Mouse (Mus musculus): ENCODE data around the gene Unc13c. TPM values are rescaled to one million over a fixed set of nuclear protein-coding genes. Genes with fewer than 3 reads are reported as not detected.

Gene Unc13c
- polyA plus RNA-seq (2015; fragmentation: Nextera tagmentation; extraction: Ambion mirVana) = 1.5 and 1.6 TPM in 2 replicates

DNA sequence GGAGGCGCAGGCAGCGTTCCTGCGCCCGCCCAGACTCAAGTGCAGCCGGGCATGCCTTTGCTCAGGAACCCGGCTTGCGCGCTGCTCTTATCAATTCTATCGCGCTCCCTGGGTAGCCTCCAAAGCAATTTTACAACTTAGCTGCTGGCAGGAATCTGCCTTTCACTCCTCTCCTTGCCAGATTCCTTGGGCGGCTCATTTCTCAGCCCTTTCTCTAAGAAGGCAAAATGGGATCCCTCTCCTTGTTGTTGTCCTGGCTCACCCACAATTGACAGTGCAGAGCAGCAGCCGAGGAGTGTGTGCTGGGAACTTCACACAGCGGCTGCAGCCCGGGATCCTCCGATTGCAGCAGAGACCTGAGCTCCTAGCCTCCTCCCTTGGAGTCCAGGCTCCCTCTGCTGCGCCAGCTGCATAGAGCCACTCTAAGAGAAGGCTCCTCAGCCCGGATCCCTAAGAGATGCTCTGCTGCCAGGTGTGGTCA lies at the start of gene Unc13c:
TSS of gene Unc13c (minus strand) at position 326 of the 481 bp plus-strand sequence.
- H3K4me3 ChIP-seq = peak within 1 kb of the TSS; percentile 33
- H3K27me3 ChIP-seq = no peaks in the 10 kb centered on the region
- peak; percentile 84 for ATAC-seq (replicated peaks)
- no peaks in the 10 kb centered on the region for H3K9me3 ChIP-seq
- peak within 1 kb of the TSS; percentile 25 for H3K27ac ChIP-seq (replicated peaks)
- no peaks in the 10 kb centered on the region for H3K36me3 ChIP-seq
- peak within 1 kb of the TSS; percentile 6; the same call in 1 of the 2 replicates for H3K9ac ChIP-seq (replicated peaks)
- 1% methylated on average over 17 of the region's 17 CpGs for WGBS
- peaks cover 19% of the 10 kb centered on the region for H3K4me1 ChIP-seq
- peak within 1 kb of the TSS; percentile 49 for H3K4me2 ChIP-seq (replicated peaks)

DNA sequence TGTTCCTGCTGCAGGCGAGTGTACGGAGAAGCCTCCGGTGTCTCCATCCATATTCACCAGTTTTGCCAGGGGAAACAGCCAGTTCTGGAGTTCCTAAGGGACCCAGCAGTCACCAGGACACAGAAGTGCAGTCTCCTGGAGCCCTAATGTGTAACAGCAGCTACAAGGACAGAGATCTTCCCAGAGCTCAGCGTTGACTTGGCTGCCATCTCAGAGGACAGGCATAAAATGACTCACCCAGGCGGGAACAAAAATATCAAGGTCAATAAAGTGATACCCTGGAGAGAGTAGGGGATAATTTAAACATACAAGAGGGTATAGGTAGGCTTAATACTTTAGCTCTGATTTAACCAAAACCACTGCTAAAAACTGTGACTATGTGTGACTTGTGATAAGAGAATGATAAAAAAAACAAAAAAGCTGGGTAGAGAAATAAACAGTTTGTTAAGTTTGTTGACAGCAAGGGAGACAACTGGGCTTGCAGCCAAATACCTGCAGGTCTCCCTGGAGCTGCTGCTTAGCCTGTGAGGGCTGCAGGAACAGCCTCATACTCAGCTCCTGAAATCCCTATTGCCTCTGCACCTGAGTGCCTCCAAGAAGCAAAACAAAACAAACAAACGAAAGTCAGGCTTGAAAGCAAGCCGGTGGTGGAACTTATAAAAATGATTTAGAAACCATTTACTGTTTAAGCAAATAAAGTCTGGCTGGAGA lies 39.4 kb upstream of the Unc13c start:
- no peak overlapping the region for H3K9ac ChIP-seq (replicated peaks)
- H3K4me2 ChIP-seq (replicated peaks) = no peak overlapping the region
- no peaks in the 10 kb centered on the region for H3K36me3 ChIP-seq
- H3K4me3 ChIP-seq = no peak overlapping the region
- no peak overlapping the region for H3K27ac ChIP-seq (replicated peaks)
- 71% methylated on average over 7 of the region's 7 CpGs for whole genome bisulfite sequencing
- no peaks in the 10 kb centered on the region for H3K9me3 ChIP-seq
- no peaks in the 10 kb centered on the region for H3K27me3 ChIP-seq
- ATAC-seq (replicated peaks) = no peak
- H3K4me1 ChIP-seq = no peaks in the 10 kb centered on the region

DNA sequence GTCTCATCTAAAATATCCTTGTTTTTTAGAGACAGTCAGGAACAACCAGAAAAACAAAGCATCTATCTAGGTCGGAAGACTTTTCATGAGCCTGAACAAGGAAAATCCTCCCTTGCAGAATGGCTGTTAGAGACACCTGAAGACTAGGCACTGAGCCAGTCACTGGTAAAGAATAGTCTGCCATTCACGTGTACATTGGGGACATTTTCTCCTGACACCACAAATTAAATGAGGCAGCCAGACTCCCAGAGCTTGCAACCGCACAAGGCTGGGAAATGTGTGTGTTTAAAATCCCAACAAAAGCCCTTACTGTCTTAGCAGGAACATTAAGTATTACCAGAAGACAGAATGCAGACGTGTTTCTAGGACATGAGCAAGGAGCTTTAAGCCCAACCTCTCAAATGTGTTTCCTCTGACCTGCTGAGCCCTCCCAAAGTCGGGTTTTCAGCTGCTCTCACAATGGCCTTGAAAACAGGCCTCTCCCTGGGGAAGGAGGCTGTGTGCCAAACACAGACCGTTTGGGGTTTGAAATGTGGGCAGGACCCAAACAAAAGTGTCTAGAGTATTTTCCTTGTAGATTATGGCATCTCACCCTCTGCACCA lies 33.7 kb upstream of the Unc13c start:
- Histone ChIP-seq H3K27ac (replicated peaks) (no peak overlapping the region), H3K4me3 (no peak overlapping the region), H3K27me3 (no peaks in the 10 kb centered on the region), H3K4me1 (peaks cover 9% of the 10 kb centered on the region), H3K4me2 (replicated peaks) (no peak overlapping the region), H3K36me3 (no peaks in the 10 kb centered on the region), H3K9me3 (no peaks in the 10 kb centered on the region), H3K9ac (replicated peaks) (no peak overlapping the region)
- ATAC-seq (replicated peaks) = no peak
- 9% methylated on average over 6 of the region's 6 CpGs for WGBS

DNA sequence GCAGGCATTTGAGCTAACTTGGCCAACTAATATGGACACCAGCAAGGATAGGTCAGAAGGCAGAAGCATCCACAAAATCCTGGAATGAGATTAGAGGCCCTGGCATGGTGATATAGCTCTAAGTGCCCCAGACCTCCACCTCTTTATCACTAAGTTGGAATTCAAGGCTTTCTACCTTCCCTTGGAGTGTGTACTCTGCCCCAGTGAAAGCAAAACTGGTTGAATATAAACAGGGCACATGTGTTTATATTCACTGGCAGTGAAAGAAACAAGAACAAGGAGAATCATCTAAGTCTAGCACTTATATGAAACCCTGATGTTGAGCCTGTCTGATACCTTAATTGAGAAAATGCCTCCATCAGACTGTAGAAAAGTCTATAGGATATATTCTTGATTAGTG lies 19.3 kb upstream of the Unc13c start:
- Histone ChIP-seq H3K4me2 (replicated peaks) (no peak overlapping the region), H3K27ac (replicated peaks) (no peak overlapping the region), H3K36me3 (no peaks in the 10 kb centered on the region), H3K9me3 (no peaks in the 10 kb centered on the region), H3K4me1 (no peaks in the 10 kb centered on the region), H3K9ac (replicated peaks) (no peak overlapping the region), H3K27me3 (no peaks in the 10 kb centered on the region), H3K4me3 (no peak overlapping the region)
- no peak for ATAC-seq (replicated peaks)

DNA sequence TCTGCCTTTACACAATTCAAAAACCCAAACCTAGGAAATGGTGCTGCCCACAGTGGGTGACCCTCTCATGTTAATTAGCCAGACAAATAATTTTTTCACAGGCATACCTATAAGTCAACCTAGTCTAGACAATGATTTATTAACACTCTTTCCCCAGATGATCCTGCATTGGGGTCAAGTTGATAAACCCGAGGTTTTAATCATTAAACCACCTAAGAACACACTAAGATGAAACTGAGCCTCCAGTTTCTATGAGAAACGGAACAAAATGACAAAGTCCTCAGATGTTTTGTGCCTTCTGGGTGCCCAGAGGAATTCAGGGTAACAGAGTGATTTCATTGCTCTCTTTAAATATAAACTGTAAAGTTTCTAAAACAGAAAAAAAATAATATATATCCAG lies 18.5 kb upstream of the Unc13c start:
- no peak overlapping the region for H3K4me3 ChIP-seq
- no peaks in the 10 kb centered on the region for H3K36me3 ChIP-seq
- H3K9me3 ChIP-seq = no peaks in the 10 kb centered on the region
- H3K27me3 ChIP-seq = no peaks in the 10 kb centered on the region
- H3K27ac ChIP-seq (replicated peaks) = no peak overlapping the region
- H3K4me1 ChIP-seq = no peaks in the 10 kb centered on the region
- no peak for ATAC-seq (replicated peaks)
- H3K9ac ChIP-seq (replicated peaks) = no peak overlapping the region
- 85% methylated on average over 2 of the region's 2 CpGs for WGBS
- H3K4me2 ChIP-seq (replicated peaks) = no peak overlapping the region

DNA sequence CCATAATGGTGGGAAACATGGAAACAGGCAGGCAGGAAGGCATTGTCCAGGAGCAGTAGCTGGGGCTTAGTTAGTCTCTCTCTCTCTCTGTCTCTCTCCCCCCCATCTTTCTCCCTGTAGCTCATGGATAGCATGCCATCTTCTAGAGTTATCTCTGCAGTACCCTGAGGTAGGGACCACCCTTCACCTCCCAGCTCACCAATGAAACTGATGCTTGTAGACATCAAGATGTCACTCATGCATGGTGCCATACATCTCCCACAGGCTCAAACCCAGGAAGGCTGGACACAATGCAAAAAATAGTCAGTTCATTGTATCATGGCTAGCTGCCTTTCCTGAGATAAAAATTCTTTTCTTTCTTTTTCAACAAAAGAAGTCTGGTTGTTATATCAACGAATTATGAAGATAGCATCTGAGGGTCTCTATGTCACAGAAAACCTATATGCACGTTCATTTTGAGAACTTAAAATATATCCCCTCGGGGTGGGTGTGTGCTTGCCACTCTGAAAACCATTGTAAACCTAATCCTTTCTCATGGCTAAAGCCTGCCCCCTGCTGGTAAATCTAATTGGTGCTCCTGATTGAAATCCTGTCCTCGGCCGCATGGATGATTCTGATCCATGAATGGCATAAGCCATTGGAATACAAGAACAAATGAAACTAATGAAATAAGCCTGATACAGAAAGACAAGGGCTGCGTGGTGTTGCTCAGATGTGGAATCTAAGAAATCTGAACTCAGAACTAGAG lies 14.0 kb upstream of the Unc13c start:
- Histone ChIP-seq H3K27me3 (no peaks in the 10 kb centered on the region), H3K27ac (replicated peaks) (no peak overlapping the region), H3K36me3 (no peaks in the 10 kb centered on the region), H3K4me1 (no peaks in the 10 kb centered on the region), H3K4me2 (replicated peaks) (no peak overlapping the region), H3K9ac (replicated peaks) (no peak overlapping the region), H3K9me3 (no peaks in the 10 kb centered on the region), H3K4me3 (no peak overlapping the region)
- ATAC-seq (replicated peaks) = peak; percentile 72
- WGBS = 6% methylated on average over 6 of the region's 6 CpGs

DNA sequence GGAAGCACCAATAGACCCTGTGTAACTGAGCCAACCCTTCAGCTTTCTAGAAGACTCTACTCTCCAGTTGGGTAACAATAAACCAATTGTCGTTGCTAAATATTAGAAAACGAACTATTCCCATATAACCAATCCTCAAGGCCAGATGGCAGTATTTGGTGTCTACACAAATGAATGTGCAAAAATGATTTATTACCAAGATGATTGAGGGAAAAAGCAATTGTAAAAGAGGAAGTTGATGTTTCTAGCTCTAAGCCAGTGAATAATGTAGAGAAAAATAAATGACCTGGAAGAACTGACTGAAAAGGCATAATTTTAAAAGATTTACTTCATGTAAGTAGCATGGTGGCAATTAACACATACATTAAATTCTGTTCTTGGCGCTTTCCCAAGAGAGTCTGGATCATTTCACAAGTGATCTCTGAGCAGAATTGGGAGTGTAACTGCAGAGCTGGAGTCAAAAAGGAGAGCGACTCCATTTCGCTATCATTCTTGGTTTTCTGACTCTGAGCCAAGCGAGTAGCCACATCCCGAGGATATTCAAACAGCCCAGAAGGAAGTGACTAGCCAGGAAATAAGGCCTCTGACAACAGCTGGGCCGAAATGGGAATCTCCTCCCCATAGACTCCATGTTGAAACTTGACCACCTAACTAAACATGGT lies 3.7 kb upstream of the Unc13c start:
- Histone ChIP-seq H3K36me3 (no peaks in the 10 kb centered on the region), H3K4me2 (replicated peaks) (no peak overlapping the region), H3K4me3 (no peak overlapping the region), H3K27ac (replicated peaks) (no peak overlapping the region), H3K9me3 (no peaks in the 10 kb centered on the region), H3K9ac (replicated peaks) (no peak overlapping the region), H3K4me1 (peaks cover 19% of the 10 kb centered on the region), H3K27me3 (no peaks in the 10 kb centered on the region)
- no peak for ATAC-seq (replicated peaks)
- WGBS = 80% methylated on average over 8 of the region's 8 CpGs

DNA sequence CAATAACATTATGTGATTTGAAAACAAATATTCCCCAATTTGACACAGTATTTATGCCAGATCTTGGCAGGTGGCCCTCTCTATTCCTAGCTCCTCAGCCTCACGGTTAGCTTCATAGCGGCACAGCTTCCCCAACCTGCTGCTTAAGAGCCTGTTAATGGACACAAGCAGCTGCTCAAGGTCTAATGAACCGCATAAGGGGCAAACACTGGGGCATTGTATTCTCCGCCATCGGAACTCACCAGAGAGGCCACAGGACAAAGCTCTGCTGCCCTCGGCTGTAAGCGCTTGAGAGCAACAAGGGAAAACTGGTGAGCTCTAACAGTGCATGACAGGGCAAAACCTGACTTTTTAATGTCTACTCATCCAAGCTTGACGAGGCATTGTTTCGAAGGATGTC lies 2.0 kb upstream of the Unc13c start:
- 5% methylated on average over 9 of the region's 9 CpGs for WGBS
- ATAC-seq (replicated peaks) = no peak; the same call in 1 of the 2 replicates

DNA sequence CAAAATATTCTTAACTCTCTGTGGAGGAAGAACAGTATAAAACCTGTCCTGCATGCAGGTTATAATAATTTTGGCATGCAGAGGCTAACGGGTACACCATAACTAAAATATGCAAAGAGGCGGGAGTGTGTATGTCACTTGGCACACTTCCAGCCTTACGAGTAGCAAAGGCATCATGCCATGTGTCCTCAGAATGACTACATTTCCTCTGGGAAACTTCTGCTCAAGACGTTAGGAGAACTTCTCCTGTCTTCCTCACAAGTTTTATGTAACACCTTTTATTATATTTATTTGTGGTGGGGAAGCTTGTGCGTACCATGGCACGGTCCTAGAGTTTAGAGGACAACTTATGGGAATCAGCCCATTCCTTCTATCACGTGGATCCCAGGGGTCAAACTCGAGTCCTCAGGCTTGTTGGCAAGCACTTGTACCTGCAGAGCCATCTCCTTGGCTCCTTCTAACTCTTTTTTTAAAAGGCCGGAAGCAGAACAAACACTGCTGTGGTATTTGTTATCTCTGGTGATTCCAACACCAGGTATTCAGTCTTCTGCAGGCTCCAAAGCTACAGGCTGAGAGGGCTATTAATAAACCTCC lies 3.3 kb downstream of the Unc13c start:
- Histone ChIP-seq H3K4me1 (peaks cover 10% of the 10 kb centered on the region), H3K9me3 (no peaks in the 10 kb centered on the region), H3K27ac (replicated peaks) (no peak overlapping the region), H3K36me3 (no peaks in the 10 kb centered on the region), H3K9ac (replicated peaks) (no peak overlapping the region), H3K4me3 (no peak overlapping the region), H3K27me3 (no peaks in the 10 kb centered on the region), H3K4me2 (replicated peaks) (no peak overlapping the region)
- 57% methylated on average over 9 of the region's 9 CpGs for WGBS
- ATAC-seq (replicated peaks) = no peak

More for the DNA sequence above, 2.0 kb upstream of the Unc13c start:
- Histone ChIP-seq H3K36me3 (no peaks in the 10 kb centered on the region), H3K4me3 (no peak overlapping the region), H3K27me3 (no peaks in the 10 kb centered on the region), H3K9me3 (no peaks in the 10 kb centered on the region), H3K9ac (replicated peaks) (no peak overlapping the region), H3K4me2 (replicated peaks) (no peak overlapping the region), H3K27ac (replicated peaks) (no peak overlapping the region), H3K4me1 (peaks cover 19% of the 10 kb centered on the region)

DNA sequence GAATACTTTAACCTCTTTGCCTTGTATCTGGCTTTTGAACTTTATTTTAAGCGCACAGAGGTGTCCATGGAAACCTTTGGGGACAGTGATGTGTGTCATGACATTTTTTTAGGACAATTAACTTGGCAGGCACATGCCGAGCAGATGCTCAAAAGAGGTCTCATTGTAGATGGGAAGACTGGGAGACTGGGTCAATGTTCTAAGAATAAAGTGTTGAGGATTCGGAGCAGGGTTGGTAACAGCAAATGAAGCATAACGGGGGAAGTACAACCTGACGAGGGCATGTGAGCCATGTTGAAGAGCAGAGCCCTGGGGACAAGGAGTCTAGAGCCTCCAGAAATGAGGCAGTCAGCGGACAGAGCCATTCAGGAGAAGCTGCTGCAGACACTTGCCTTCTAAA lies 6.3 kb downstream of the Unc13c start:
- 80% methylated on average over 6 of the region's 6 CpGs for WGBS
- no peaks in the 10 kb centered on the region for H3K36me3 ChIP-seq
- no peaks in the 10 kb centered on the region for H3K27me3 ChIP-seq
- no peak overlapping the region for H3K4me2 ChIP-seq (replicated peaks)
- no peak overlapping the region for H3K27ac ChIP-seq (replicated peaks)
- H3K9ac ChIP-seq (replicated peaks) = no peak overlapping the region
- no peak overlapping the region for H3K4me3 ChIP-seq
- no peaks in the 10 kb centered on the region for H3K9me3 ChIP-seq
- ATAC-seq (replicated peaks) = no peak
- H3K4me1 ChIP-seq = no peaks in the 10 kb centered on the region

DNA sequence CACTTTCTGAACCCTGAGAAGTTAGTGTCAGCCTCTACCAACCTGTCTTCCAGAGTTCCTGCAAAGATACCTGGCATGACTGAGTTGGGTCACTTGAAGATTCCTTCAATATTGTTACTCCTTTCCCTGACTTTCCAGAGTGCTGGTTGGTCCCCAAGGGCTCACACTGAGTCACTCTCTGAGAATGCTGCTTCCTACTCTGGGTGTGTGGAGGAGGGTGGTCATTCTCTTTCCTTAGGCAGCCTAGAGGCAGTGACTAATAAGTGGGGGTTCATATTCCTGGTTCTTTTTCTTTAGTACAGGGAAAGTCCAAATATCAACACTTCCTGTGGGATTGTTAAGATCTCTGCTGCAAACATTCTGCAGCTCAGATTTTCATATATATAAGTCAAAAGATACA lies 16.4 kb downstream of the Unc13c start:
- no peak for ATAC-seq (replicated peaks)
- H3K9ac ChIP-seq (replicated peaks) = no peak overlapping the region
- no peak overlapping the region for H3K4me2 ChIP-seq (replicated peaks)
- H3K27ac ChIP-seq (replicated peaks) = no peak overlapping the region
- no peaks in the 10 kb centered on the region for H3K4me1 ChIP-seq
- no peaks in the 10 kb centered on the region for H3K36me3 ChIP-seq
- no peaks in the 10 kb centered on the region for H3K27me3 ChIP-seq
- H3K4me3 ChIP-seq = no peak overlapping the region
- H3K9me3 ChIP-seq = no peaks in the 10 kb centered on the region

DNA sequence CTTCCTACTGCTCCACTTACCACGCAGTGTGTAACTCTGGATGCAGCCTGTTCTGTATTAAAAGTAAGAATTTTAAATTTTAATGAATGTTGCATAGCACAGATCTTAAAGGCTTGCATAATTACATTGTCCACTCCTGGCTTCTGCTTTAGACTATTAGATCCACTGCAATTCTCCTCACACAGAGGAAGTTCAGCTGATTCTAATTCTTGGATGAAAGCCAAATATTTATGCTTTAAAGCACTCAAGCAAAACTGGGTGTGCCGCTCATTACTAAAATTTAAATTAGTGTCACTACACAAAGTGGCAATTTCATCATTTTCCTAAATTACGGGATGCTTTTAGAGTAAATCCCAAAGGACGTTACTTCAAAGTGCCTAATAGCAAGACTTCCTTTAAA lies 17.2 kb downstream of the Unc13c start:
- Histone ChIP-seq H3K9ac (replicated peaks) (no peak overlapping the region), H3K4me1 (no peaks in the 10 kb centered on the region), H3K9me3 (no peaks in the 10 kb centered on the region), H3K36me3 (no peaks in the 10 kb centered on the region), H3K4me3 (no peak overlapping the region), H3K27ac (replicated peaks) (no peak overlapping the region), H3K27me3 (no peaks in the 10 kb centered on the region), H3K4me2 (replicated peaks) (no peak overlapping the region)
- WGBS = 42% methylated on average over 4 of the region's 4 CpGs
- no peak for ATAC-seq (replicated peaks)

All from forebrain, embryonic 15.5 days (tissue).